Mouse (Mus musculus): Measurements from ENCODE around the gene Usb1.
"Not testable (repeated sequence)": the region's sequence is repeated elsewhere in the genome, so short reads cannot be mapped to it uniquely, and the experiment has no call there.

Usb1 gene

DNA sequence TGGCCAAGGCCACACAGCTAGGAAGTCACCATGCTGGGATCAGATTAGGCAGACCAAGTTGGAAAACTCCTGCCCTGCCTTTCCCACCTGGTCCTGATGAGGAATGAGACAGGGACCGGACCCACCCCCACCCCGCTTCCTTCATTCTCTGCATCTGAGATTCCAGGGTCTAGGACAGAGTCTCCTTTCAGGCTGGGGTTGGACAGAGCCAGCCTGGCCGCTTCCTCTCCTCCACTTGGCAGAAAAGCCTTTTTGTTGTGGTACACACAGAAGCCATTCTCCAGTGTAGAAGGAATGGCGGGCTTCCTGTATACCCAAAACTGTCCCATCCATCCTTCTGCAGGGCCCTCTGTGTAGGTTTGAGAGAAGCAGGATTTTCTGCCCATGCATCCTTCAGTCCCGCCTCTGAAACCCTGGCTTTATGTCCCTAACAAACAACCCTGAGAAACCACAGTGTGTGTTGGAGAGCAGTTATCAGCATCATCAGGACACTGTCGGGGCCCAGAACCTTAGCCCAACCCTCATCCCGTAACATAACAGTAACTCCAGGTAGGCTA is 43.4 kb downstream of the Usb1 start:
- DNase-seq, result no peak

GRCm38 (mm10) chr8:95376309-95376999 is 44.4 kb downstream of the Usb1 start:
- no peak for DNase-seq

DNA sequence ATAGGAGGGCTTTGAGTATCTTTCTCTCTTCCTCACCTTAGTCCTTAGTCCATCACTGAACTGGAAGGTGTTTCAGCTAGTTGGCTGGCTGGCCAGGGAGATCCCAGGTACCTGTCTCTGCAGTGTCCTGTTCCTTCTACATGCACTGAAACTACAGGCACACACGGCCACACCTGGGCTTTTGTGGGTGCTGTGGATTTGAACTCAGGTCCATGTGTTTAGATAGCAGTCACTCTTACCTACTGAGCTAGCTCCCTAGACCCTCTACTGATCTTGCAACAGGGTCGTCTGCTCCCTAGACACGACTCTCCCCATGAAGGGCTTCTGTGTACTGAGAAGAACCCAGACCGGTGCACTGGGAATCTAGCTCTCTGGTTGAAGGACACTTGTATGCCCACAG is 45.0 kb downstream of the Usb1 start:
- no peak for DNase-seq

DNA sequence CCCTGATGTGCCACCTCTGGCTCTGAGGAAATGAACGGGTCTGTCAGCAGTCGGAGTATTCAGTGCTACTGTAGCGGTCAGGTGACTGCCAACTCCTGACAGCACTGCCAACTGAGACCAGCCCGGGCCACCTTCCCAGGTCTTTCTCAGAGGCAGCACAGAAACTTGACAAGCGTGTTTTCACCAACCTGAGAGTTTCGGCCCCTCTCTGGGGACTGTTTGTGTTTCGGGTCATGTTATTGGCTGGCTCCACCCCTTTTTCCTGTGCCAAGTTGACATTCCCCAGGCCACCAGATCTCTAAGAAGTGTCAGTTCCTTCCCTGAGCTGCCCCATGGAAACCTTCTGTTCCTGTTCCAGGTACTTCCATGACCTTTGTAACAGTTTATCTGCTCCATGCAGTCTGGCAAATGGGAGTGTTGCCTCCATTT is 45.8 kb downstream of the Usb1 start:
- peak; percentile 46 to 50 for DNase-seq

DNA sequence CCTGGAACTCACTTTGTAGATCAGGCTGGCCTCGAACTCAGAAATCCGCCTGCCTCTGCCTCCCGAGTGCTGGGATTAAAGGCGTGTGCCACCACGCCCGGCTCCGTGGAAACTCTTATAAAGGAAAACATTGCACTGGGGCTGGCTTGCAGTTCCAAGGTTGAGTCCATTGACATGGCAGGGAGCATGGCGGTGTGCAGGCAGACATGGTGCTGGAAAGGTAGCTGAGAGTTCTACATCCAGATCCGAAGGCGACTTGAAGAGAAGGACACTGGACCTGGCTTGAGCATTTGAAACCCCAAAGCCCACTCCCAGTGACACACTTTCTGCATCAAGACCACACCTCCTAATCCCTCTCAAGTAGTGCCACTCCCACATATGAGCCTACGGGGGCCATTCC is 46.8 kb downstream of the Usb1 start:
- DNase-seq, result not testable (repeated sequence)

DNA sequence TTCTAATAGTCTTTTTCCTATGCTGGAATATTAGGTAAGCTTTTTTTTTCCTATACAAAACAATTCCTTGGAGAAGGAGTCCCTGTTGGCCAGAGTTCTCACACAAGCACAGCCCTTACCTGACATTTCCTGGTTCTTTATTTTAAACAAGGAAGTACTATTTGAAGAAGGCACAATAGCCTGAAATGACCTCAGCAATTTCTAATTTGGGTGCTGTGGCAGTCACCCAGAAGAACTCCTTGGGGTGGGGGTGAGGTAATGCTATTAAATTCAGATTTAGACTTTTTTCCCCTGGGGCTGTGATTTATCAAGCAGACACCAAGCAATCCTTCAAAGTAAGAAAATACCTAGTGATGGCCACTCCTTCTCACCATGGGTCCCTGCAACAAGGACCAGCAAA is 48.9 kb downstream of the Usb1 start:
- peak; percentile 20 to 30 for DNase-seq

DNA sequence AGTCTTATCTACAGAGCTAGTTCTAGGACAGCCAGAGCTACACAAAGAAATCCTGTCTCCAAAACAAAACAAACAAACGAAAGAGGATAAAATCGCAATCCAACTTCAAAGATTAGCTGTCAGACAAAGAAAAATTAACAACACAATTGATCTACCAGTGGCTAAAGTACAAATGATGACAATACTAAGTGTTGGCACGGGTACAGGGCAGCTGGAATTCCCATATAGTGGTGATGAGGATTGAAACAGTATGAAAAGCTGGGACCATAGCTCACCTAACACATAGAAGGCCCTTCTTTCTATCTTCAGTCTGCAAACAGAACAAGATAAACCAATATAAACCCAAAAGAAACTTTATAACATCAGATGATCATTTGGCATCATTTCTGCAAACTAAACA is 49.5 kb downstream of the Usb1 start:
- no peak for DNase-seq

DNA sequence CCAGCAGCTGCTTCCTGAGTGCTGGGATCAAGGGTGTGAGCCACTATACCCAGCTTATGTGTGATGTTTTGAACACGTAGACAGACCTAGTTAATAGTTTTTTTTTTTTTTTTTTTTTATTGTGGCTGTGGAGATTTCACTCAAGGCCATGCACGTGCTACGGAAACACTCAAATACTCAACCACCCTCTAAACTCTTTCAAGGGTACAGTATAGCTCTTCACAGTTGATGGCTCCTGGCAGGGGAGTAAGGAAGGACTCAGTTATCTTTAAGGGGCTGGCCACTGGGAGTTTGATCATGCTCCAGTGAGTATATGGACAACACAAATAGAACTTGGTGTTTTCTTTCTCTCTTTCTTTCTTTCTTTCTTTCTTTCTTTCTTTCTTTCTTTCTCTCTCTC is 52.4 kb downstream of the Usb1 start:
- no peak for DNase-seq

- DNase-seq, result no peak
Observed at GRCm38 (mm10) chr8:95386037-95386436, 54.0 kb downstream of the Usb1 start.

DNA sequence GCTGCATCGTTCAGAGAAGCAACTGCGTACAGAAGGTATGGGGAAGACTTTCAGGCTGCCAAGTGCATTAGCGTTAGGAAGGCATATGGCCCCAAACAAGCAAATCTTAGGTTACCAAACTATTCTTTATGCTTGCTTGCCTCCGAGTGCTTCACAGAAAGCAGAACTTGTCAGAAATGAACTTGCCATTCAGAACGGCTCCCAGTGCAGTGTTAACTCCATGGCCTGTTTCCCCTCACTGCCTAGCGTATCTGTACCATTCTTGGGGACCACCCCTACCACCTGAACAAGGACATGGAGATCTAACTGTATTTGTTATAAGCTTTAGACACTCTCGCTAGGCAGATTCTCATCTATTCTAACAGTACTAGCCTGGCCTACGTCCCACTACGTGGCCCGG is 55.1 kb downstream of the Usb1 start:
- no peak for DNase-seq

- no peak for DNase-seq
Observed at GRCm38 (mm10) chr8:95387936-95388335, 55.9 kb downstream of the Usb1 start.

- no peak for DNase-seq
Observed at GRCm38 (mm10) chr8:95390312-95390711, 58.2 kb downstream of the Usb1 start.

GRCm38 (mm10) chr8:95391101-95391500 is 59.0 kb downstream of the Usb1 start:
- DNase-seq, result no peak

DNA sequence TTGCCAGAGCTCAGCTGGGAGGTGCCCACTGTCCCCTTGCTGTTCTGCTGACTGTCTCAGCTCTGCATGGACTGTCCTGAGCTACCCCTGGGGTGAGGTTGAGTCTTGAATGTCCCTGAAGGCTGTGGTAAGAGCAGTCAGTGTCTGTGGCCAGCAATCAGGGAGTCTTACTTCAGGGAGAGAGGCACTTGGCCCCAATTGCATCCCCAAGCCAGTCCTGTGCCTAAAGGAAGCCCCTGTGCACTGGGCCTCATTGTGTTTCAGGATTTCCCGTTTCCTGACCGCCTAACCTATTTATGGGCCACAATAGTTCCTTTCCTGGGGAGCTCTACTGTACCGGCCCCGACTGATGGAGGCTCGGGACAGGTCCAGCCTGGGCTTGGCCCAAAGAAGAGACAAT is 60.5 kb downstream of the Usb1 start:
- peak; percentile 51 to 65 for DNase-seq

- no peak for DNase-seq
Observed at GRCm38 (mm10) chr8:95395186-95395918, 63.3 kb downstream of the Usb1 start.

- no peak for DNase-seq
Observed at GRCm38 (mm10) chr8:95396752-95397151, 64.7 kb downstream of the Usb1 start.

Measured in kidney, postnatal 36 days (tissue).